Mouse (Mus musculus) pancreas, adult 10 weeks (tissue): ENCODE results near the gene Ttc23. TPM values are rescaled to one million over a fixed set of nuclear protein-coding genes. Genes with fewer than 3 reads are reported as not detected.

ENCODE experiments used
- polyA plus RNA-seq: library from polyadenylated mRNA; stranded (reverse); fragments of 350-450 nt; fragmentation: Illumina TruSeq; extraction: RNeasy Lipid Tissue Mini Kit (QIAGEN cat#74804); gene quantifications from one replicate; pipeline ENCODE4 v1.2.3, GENCODE M21; 2015; ENCODE audit warnings: low read depth, low replicate concordance; ENCODE audit not compliant: insufficient read depth

Gene Ttc23
- polyA plus RNA-seq: 11.4 TPM

GRCm38 (mm10) chr7:67647277-67647676 is at the start of gene Ttc23:
Gene Ttc23, plus strand, starts transcription at chr7:67647410.

DNA sequence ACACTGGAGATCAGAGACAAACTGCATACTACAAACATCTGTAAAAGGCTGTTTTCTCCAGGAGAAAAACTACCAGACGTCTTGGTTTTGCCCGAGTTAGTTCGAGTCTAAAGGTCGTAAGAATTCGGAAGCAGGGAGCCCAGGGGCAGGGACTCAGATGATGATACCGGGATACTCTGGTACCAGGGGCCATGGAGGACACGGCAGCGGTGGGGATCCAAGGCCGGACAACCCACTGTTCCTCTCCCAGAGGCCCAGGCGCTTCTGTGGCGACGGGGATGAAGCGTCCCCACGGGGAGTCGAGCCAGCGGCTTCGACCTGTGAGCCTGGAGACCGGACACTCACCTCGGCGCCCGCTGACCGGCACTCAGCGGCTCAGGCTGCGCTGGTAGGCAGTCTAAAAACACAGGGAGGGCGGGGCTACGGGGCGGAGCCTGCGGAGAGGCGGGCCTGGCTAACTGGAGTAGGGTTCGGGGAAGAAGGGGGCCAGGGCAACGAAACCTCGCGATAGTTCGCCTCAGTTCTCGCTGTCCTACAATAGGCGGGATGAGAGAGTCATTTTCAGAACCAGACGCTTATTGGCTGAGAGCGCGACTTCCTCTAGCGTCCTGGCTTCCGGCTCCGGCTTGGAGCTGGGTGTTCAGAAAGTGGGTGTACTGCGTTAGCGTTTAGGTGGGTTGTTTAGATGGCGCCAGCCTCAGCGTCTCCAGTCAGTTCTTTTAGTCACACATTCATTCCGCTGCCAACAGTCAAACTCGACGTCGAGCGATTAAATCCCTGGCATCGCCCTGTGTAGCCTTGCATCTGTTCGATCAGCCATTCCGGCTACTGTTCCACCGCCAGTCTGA is 2.2 kb upstream of the Ttc23 start, which contains the start of gene Lrrc28:
TSS of gene Lrrc28 (minus strand) at position 436 of the 848 bp plus-strand sequence.

GRCm38 (mm10) chr7:67759629-67759995 is 112.4 kb downstream of the Ttc23 start, which contains the start of gene Synm:
Gene Synm, minus strand, starts transcription at chr7:67759742.

Other genes starting within 250 kb of the Ttc23 start
- 3.2 TPM for gene Lrrc28, start 2.1 kb upstream of the Ttc23 start, polyA plus RNA-seq
- 1.7 TPM for gene Synm, start 112.3 kb downstream of the Ttc23 start, polyA plus RNA-seq